Mouse (Mus musculus): ENCODE measurements around the gene Me1.

DNA sequence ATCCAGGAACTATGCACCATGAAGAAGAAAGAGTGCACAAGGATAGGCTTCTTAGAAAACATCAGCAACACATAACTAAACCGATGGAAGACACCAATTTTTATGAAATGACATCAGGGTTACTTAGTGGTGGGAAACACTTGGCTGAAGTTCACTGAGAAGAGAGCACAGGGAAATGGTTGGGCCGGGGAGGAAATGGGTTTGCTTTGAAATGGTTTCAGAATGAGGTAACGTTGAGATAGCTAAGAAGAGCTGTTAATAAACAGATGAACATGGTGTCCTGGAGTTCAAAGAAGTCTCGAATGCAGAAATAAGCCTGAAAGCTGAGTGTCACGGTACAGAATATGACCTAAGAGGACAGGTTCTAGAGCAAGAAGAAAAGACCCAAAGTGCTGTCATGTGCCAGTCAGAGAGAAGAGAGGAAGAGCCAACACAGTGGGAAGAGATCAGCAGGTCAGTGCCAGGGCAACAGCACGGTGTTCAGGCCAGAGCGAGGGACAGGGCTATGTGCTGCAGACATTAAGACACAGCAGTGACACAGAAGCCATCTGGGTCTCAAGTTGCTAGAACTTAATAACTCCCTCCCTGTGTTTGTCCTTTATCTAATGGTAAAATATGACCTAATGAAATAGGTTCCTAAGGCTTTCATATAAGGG lies 77.8 kb downstream of the Me1 start:
- TF ChIP-seq POLR2A (IDR thresholded peaks at IDR 0.05; ENCODE audit: borderline replicate concordance, extremely low read depth, insufficient read depth, insufficient read length, poor library complexity, severe bottlenecking): no peak
- no peak for TF ChIP-seq CTCF (IDR thresholded peaks at IDR 0.05; ENCODE audit: borderline replicate concordance, extremely low read depth, insufficient read depth, insufficient read length)

All from brain, embryonic 14.5 days (tissue).